Mouse (Mus musculus) megakaryocyte, embryonic 14.5 days (primary cell): ENCODE measurements at regions not wholly inside any gene's neighbourhood (a gene's known extent, or its start where the extent isn't known, plus 50 kb on each side); places are given as distances from the start of the nearest gene placed in this dataset.

Experiments
- FLI1 ChIP-seq: IDR thresholded peaks from 2 replicates; pipeline ENCODE4 v1.6.1; 2012; ENCODE audit warnings: low read length, inconsistent platforms, mixed read lengths
- GATA1 ChIP-seq: IDR thresholded peaks from 3 replicates; pipeline ENCODE4 v1.6.1; 2012; ENCODE audit warnings: mixed read lengths, low read length, inconsistent platforms, borderline replicate concordance

GRCm38 (mm10) chr17:84000115-84000514, 152.4 kb upstream of the Haao start:
- TF ChIP-seq GATA1, result no peak
- TF ChIP-seq FLI1, result no peak
